Mouse (Mus musculus) liver, embryonic 14.5 days (tissue): Measurements from ENCODE around the gene Rasl11a. TPM values are rescaled to one million over a fixed set of nuclear protein-coding genes. Genes with fewer than 3 reads are reported as not detected.

Experiments
- ATAC-seq: fragments of 200-750 bp; cut with Nextera tagmentation; 2 replicates; pipeline ENCODE4 v1.8.0; 2017; ENCODE audit warnings: moderate number of reproducible peaks, mild to moderate bottlenecking, moderate library complexity; ENCODE audit not compliant: insufficient read depth
- DNase-seq, 3 experiments: peaks; one replicate each; pipeline ENCODE4 v3.0.0-alpha.2; 2012 to 2013; ENCODE audit warnings: low read depth in 3 of 3, low spot score in 3 of 3
- H3K27ac ChIP-seq: fragments of 300-500 bp; sonication (generic); 2 replicates; pipeline ENCODE4 v1.5.1; 2014; ENCODE audit warnings: moderate library complexity, mild to moderate bottlenecking, control low read depth, inconsistent platforms
- H3K27me3 ChIP-seq: fragments of 300-500 bp; sonication (generic); 2 replicates; pipeline ENCODE4 v1.6.1; 2014; ENCODE audit warnings: mild to moderate bottlenecking, low read length, moderate library complexity; ENCODE audit not compliant: control insufficient read depth, insufficient read depth
- H3K36me3 ChIP-seq: fragments of 300-500 bp; sonication (generic); replicated peaks from 2 replicates; pipeline ENCODE4 v1.6.1; 2014; ENCODE audit warnings: low read depth; ENCODE audit not compliant: control insufficient read depth, insufficient read depth
- H3K4me1 ChIP-seq, 2 experiments: fragments of 200-500 bp in 1 of 2; fragments of 300-500 bp in 1 of 2; sonication (generic) in 1 of 2; replicated peaks; 2 replicates each; pipeline ENCODE4 v1.6.1; 2012 to 2014; ENCODE audit warnings: antibody characterized with exemption in 1 of 2, inconsistent platforms in 1 of 2, low read length in 1 of 2; ENCODE audit not compliant: control insufficient read depth in 2 of 2, insufficient read depth in 2 of 2
- H3K4me2 ChIP-seq: fragments of 300-500 bp; sonication (generic); 2 replicates; pipeline ENCODE4 v1.6.1; 2014; ENCODE audit warnings: low read depth, mild to moderate bottlenecking, control low read depth, moderate library complexity
- H3K4me3 ChIP-seq, 2 experiments: fragments of 200-500 bp in 1 of 2; fragments of 300-500 bp in 1 of 2; sonication (generic) in 1 of 2; 2 replicates each; pipeline ENCODE4 v1.5.1; 2012 to 2014; ENCODE audit warnings: low read depth in 2 of 2, low read length in 2 of 2, mild to moderate bottlenecking in 2 of 2, control low read depth in 1 of 2, inconsistent platforms in 1 of 2, moderate library complexity in 1 of 2; ENCODE audit not compliant: insufficient read depth in 1 of 2
- H3K9ac ChIP-seq: fragments of 300-500 bp; sonication (generic); replicated peaks from 2 replicates; pipeline ENCODE4 v1.6.1; 2014; ENCODE audit warnings: mild to moderate bottlenecking, control low read depth, moderate library complexity
- H3K9me3 ChIP-seq: fragments of 300-500 bp; sonication (generic); 2 replicates; pipeline ENCODE4 v1.6.1; 2016; ENCODE audit warnings: low read length, mixed read lengths; ENCODE audit not compliant: control insufficient read depth
- CTCF ChIP-seq: IDR thresholded peaks from 2 replicates; pipeline ENCODE4 v1.5.1; 2016; ENCODE audit warnings: antibody characterized with exemption, low read depth, control low read depth
- EP300 ChIP-seq: IDR thresholded peaks from 2 replicates; pipeline ENCODE4 v1.6.1; 2016; ENCODE audit warnings: antibody characterized with exemption, low read depth
- WGBS: fragments of 180-500 bp; shearing (Covaris S2); extraction: QIAGEN DNeasy Blood & Tissue Kit; methylation state at CpG from one replicate; pipeline ENCODE4 v1.1.7; 2014; ENCODE audit not compliant: insufficient replicate concordance; 5-methylcytosine and 5-hydroxymethylcytosine counted together
- polyA plus RNA-seq, 2 experiments: library from polyadenylated mRNA; depleted of rRNA in 1 of 2; stranded (reverse) in 1 of 2; unstranded in 1 of 2; fragments of >200 nt; fragmentation: Nextera tagmentation in 1 of 2; extraction: Ambion mirVana in 1 of 2; gene quantifications; 2 replicates each; pipeline versions ENCODE4 v1.2.1 to v1.2.3; 2012 to 2014

Rasl11a gene
- polyA plus RNA-seq, 2 experiments: 0.94 TPM

GRCm38 (mm10) chr5:146834959-146835358 is 9.9 kb upstream of the Rasl11a start:
- WGBS: 37% methylated on average over 8 of the region's 8 CpGs
- ATAC-seq (no peak), DNase-seq (no peak)
- no peaks in the 10 kb centered on the region for H3K9me3 ChIP-seq
- no peaks in the 10 kb centered on the region for H3K27me3 ChIP-seq
- peak overlapping the region; percentile 86 to 92; a peak in 3 of 4 replicates for H3K4me3 ChIP-seq
- no peak overlapping the region; the same call in 1 of the 2 replicates for H3K9ac ChIP-seq
- H3K36me3 ChIP-seq: peaks cover 45% of the 10 kb centered on the region
- H3K4me1 ChIP-seq: peaks cover 12 to 17% of the 10 kb centered on the region in 2 experiments; a peak in 3 of 4 replicates
- TF ChIP-seq CTCF (no peak), EP300 (no peak)
- H3K27ac ChIP-seq: no peak overlapping the region
- peak overlapping the region; percentile 98 for H3K4me2 ChIP-seq

- no peak for DNase-seq
- peaks cover 45% of the 10 kb centered on the region for H3K36me3 ChIP-seq
- H3K4me2 ChIP-seq: no peak overlapping the region
- peaks cover 8 to 12% of the 10 kb centered on the region in 2 experiments; a peak in 3 of 4 replicates for H3K4me1 ChIP-seq
- no peak overlapping the region for H3K9ac ChIP-seq
- no peak for TF ChIP-seq EP300
- no peak for TF ChIP-seq CTCF
- H3K4me3 ChIP-seq: no peak overlapping the region
- WGBS: 62% methylated on average over 7 of the region's 7 CpGs
- no peak for ATAC-seq
- H3K9me3 ChIP-seq: no peaks in the 10 kb centered on the region
- H3K27me3 ChIP-seq: no peaks in the 10 kb centered on the region
- no peak overlapping the region for H3K27ac ChIP-seq
Observed at GRCm38 (mm10) chr5:146837967-146838720, 6.7 kb upstream of the Rasl11a start.

GRCm38 (mm10) chr5:146838836-146839648 is 5.8 kb upstream of the Rasl11a start:
- Histone ChIP-seq H3K4me3 (no peak overlapping the region), H3K4me2 (no peak overlapping the region), H3K9me3 (no peaks in the 10 kb centered on the region), H3K27me3 (peaks cover under 1% of the 10 kb centered on the region; the same call in 1 of the 2 replicates), H3K27ac (no peak overlapping the region), H3K36me3 (peaks cover 45% of the 10 kb centered on the region), H3K4me1 (peaks cover 6 to 12% of the 10 kb centered on the region in 2 experiments; a peak in 3 of 4 replicates), H3K9ac (no peak overlapping the region)
- no peak; the same call in 1 of the 2 replicates for ATAC-seq
- no peak for DNase-seq
- TF ChIP-seq CTCF (no peak), EP300 (no peak)
- 47% methylated on average over 12 of the region's 12 CpGs for WGBS

- no peak for DNase-seq
- no peak overlapping the region for H3K27ac ChIP-seq
Observed at GRCm38 (mm10) chr5:146839760-146840159, 5.1 kb upstream of the Rasl11a start.

GRCm38 (mm10) chr5:146840422-146840821 is 4.4 kb upstream of the Rasl11a start:
- DNase-seq (no peak), ATAC-seq (no peak)
- no peaks in the 10 kb centered on the region; a peak in 2 of 4 replicates for H3K4me1 ChIP-seq
- WGBS: 51% methylated on average over 4 of the region's 4 CpGs
- no peak for TF ChIP-seq CTCF
- no peak for TF ChIP-seq EP300
- H3K9ac ChIP-seq: no peak overlapping the region
- H3K4me2 ChIP-seq: no peak overlapping the region
- no peak overlapping the region for H3K27ac ChIP-seq
- H3K9me3 ChIP-seq: no peaks in the 10 kb centered on the region
- H3K4me3 ChIP-seq: no peak overlapping the region
- peaks cover 31% of the 10 kb centered on the region for H3K36me3 ChIP-seq
- H3K27me3 ChIP-seq: peaks cover 14% of the 10 kb centered on the region

More at GRCm38 (mm10) chr5:146839760-146840159, 5.1 kb upstream of the Rasl11a start:
- no peak overlapping the region for H3K4me3 ChIP-seq
- peaks cover 8% of the 10 kb centered on the region for H3K27me3 ChIP-seq
- TF ChIP-seq EP300 (no peak), CTCF (no peak)
- H3K9ac ChIP-seq: no peak overlapping the region
- H3K9me3 ChIP-seq: no peaks in the 10 kb centered on the region
- peaks cover 0 to 5% of the 10 kb centered on the region in 2 experiments; a peak in 3 of 4 replicates for H3K4me1 ChIP-seq
- no peak overlapping the region for H3K4me2 ChIP-seq
- WGBS: 47% methylated on average over 5 of the region's 5 CpGs
- H3K36me3 ChIP-seq: peaks cover 38% of the 10 kb centered on the region
- no peak for ATAC-seq
